Mouse (Mus musculus) bone marrow, adult 2 months (tissue): ENCODE measurements around the gene Lrrc56.

Experiments
- CTCF ChIP-seq: fragments of 200-500 bp; IDR thresholded peaks from 2 replicates; pipeline ENCODE4 v1.5.1; 2011; ENCODE audit warnings: low read length, control low read depth; ENCODE audit not compliant: control insufficient read depth, insufficient read depth
- POLR2A ChIP-seq: fragments of 200-500 bp; IDR thresholded peaks from 2 replicates; pipeline ENCODE4 v1.6.1; 2011; ENCODE audit warnings: low read depth, mild to moderate bottlenecking, control low read depth, low read length, borderline replicate concordance; ENCODE audit not compliant: control insufficient read depth

DNA sequence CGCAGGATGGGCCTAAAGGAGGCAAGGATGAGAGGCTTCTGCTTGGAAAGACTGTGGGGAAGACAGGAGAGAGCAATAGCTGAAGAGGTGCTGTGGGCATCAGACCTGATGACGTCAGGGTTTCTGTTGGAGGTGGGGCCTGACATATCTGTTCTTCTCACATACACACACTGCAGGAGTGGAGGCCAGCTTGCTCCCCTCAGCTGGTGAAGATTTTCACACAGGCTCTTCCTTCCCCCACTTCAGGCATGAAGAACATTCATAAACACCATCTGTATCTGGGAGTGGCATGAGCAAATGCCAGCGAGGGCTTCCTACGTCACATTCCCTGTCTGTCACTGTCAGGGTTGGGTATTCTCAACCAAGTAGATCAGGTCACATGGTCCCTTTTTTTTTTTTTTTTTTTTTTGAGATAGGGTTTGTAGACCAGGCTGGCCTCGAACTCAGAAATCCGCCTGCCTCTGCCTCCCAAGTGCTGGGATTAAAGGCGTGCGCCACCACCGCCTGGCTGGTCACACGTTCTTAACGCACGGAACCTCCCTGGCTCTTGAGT is 47.8 kb upstream of the Lrrc56 start:
- no peak for TF ChIP-seq CTCF
- no peak for TF ChIP-seq POLR2A
